Mouse (Mus musculus) MEL (cell line): Measurements from ENCODE around the gene Fam110a. TPM values are rescaled to one million over a fixed set of nuclear protein-coding genes. Genes with fewer than 3 reads are reported as not detected.

ENCODE experiments used
- DNase-seq: peaks from one replicate; pipeline ENCODE4 v3.0.0; 2011; ENCODE audit warnings: low read depth, low spot score
- H3K27ac ChIP-seq: 2 replicates; pipeline ENCODE4 v1.5.1; 2012; ENCODE audit warnings: low read depth, mild to moderate bottlenecking, control low read depth, low read length, moderate library complexity; ENCODE audit not compliant: control insufficient read depth
- H3K27me3 ChIP-seq, 2 experiments: fragments of 150-350 bp in 1 of 2; sonication (generic) in 1 of 2; 2 replicates each; pipeline ENCODE4 v1.6.1; 2012; ENCODE audit warnings: low read length in 2 of 2, mild to moderate bottlenecking in 2 of 2, improper control_type of control experiment in 1 of 2, moderate library complexity in 1 of 2; ENCODE audit not compliant: insufficient read depth in 2 of 2, control insufficient read depth in 1 of 2
- H3K36me3 ChIP-seq, 2 experiments: 2 replicates each; pipeline ENCODE4 v1.6.1; 2012 to 2014; ENCODE audit warnings: low read length in 2 of 2, improper control_type of control experiment in 1 of 2, inconsistent platforms in 1 of 2, mild to moderate bottlenecking in 1 of 2; ENCODE audit not compliant: insufficient read depth in 2 of 2, control insufficient read depth in 1 of 2
- H3K4me1 ChIP-seq, 2 experiments: fragments of 150-350 bp in 1 of 2; sonication (generic) in 1 of 2; 2 replicates each; pipeline ENCODE4 v1.6.1; 2012; ENCODE audit warnings: low read length in 2 of 2, improper control_type of control experiment in 1 of 2, mild to moderate bottlenecking in 1 of 2; ENCODE audit not compliant: insufficient read depth in 2 of 2, control insufficient read depth in 1 of 2
- H3K4me3 ChIP-seq, 2 experiments: fragments of 150-350 bp in 1 of 2; sonication (generic) in 1 of 2; 2 replicates each; pipeline ENCODE4 v1.5.1; 2012; ENCODE audit warnings: low read depth in 2 of 2, low read length in 2 of 2, mild to moderate bottlenecking in 2 of 2, moderate library complexity in 2 of 2, control low read depth in 1 of 2, improper control_type of control experiment in 1 of 2; ENCODE audit not compliant: control insufficient read depth in 1 of 2, insufficient read depth in 1 of 2
- H3K79me2 ChIP-seq: 2 replicates; pipeline ENCODE4 v1.6.1; 2012; ENCODE audit warnings: mild to moderate bottlenecking, low read length, moderate library complexity; ENCODE audit not compliant: control insufficient read depth, poor library complexity, insufficient read depth
- H3K9ac ChIP-seq: 2 replicates; pipeline ENCODE4 v1.6.1; 2012; ENCODE audit warnings: low read depth, mild to moderate bottlenecking, control low read depth, low read length, moderate library complexity; ENCODE audit not compliant: control insufficient read depth, poor library complexity, severe bottlenecking
- H3K9me3 ChIP-seq: fragments of 150-350 bp; sonication (generic); replicated peaks from 2 replicates; pipeline ENCODE4 v1.6.1; 2012; ENCODE audit warnings: mild to moderate bottlenecking, low read length, improper control_type of control experiment, moderate library complexity; ENCODE audit not compliant: insufficient read depth
- CTCF ChIP-seq, 3 experiments: IDR thresholded peaks in 2 of 3; conservative IDR thresholded peaks in 1 of 3; 2 replicates each; pipeline ENCODE4 v1.5.1; 2011 to 2012; ENCODE audit warnings: low read length in 3 of 3, low read depth in 2 of 3, mild to moderate bottlenecking in 2 of 3, improper control_type of control experiment in 1 of 3, inconsistent platforms in 1 of 3, mixed read lengths in 1 of 3, moderate library complexity in 1 of 3; ENCODE audit not compliant: control insufficient read depth in 1 of 3, insufficient read depth in 1 of 3, poor library complexity in 1 of 3, severe bottlenecking in 1 of 3
- E2F4 ChIP-seq: IDR thresholded peaks from 2 replicates; pipeline ENCODE4 v1.6.1; 2011; ENCODE audit warnings: low read depth, low read length, improper control_type of control experiment, borderline replicate concordance
- GATA1 ChIP-seq: IDR thresholded peaks from 2 replicates; pipeline ENCODE4 v1.6.1; 2011; ENCODE audit warnings: low read depth, low read length, improper control_type of control experiment
- HCFC1 ChIP-seq: IDR thresholded peaks from 2 replicates; pipeline ENCODE4 v1.6.1; 2012; ENCODE audit warnings: low read depth, mild to moderate bottlenecking, inconsistent platforms, low read length, improper control_type of control experiment, moderate library complexity
- JUND ChIP-seq: IDR thresholded peaks from 2 replicates; pipeline ENCODE4 v1.6.1; 2011; ENCODE audit warnings: low read depth, mild to moderate bottlenecking, improper control_type of control experiment, low read length
- MAZ ChIP-seq: IDR thresholded peaks from 2 replicates; pipeline ENCODE4 v1.6.1; 2012; ENCODE audit warnings: low read depth, mild to moderate bottlenecking, inconsistent platforms, low read length, improper control_type of control experiment
- MXI1 ChIP-seq: IDR thresholded peaks from 2 replicates; pipeline ENCODE4 v1.6.1; 2011; ENCODE audit warnings: mild to moderate bottlenecking, low read depth, low read length, improper control_type of control experiment
- MYB ChIP-seq: IDR thresholded peaks from 2 replicates; pipeline ENCODE4 v1.6.1; 2011; ENCODE audit warnings: mild to moderate bottlenecking, low read depth, low read length, improper control_type of control experiment
- MYC ChIP-seq: IDR thresholded peaks from 2 replicates; pipeline ENCODE4 v1.6.1; 2011; ENCODE audit warnings: low read depth, mild to moderate bottlenecking, low read length, improper control_type of control experiment, moderate library complexity
- NELFE ChIP-seq: IDR thresholded peaks from 2 replicates; pipeline ENCODE4 v1.6.1; 2011; ENCODE audit warnings: low read depth, low read length, improper control_type of control experiment
- NRF1 ChIP-seq: IDR thresholded peaks from 2 replicates; pipeline ENCODE4 v1.6.1; 2014; ENCODE audit warnings: low read depth, mild to moderate bottlenecking, inconsistent platforms, low read length, improper control_type of control experiment, moderate library complexity; ENCODE audit not compliant: poor library complexity, insufficient read depth, severe bottlenecking
- POLR2AphosphoS2 ChIP-seq: IDR thresholded peaks from 2 replicates; pipeline ENCODE4 v1.6.1; 2011; ENCODE audit warnings: low read length, improper control_type of control experiment
- POLR2AphosphoS5 ChIP-seq: IDR thresholded peaks from 2 replicates; pipeline ENCODE4 v1.6.1; 2012; ENCODE audit warnings: low read depth, borderline replicate concordance, mild to moderate bottlenecking, inconsistent platforms, low read length, moderate library complexity, mixed read lengths
- RAD21 ChIP-seq: IDR thresholded peaks from 2 replicates; pipeline ENCODE4 v1.6.1; 2011; ENCODE audit warnings: mild to moderate bottlenecking, low read depth, low read length, improper control_type of control experiment
- RCOR1 ChIP-seq: IDR thresholded peaks from 2 replicates; pipeline ENCODE4 v1.6.1; 2012; ENCODE audit warnings: low read depth, mild to moderate bottlenecking, inconsistent platforms, low read length, improper control_type of control experiment
- SIN3A ChIP-seq: IDR thresholded peaks from 2 replicates; pipeline ENCODE4 v1.6.1; 2012; ENCODE audit warnings: low read length, improper control_type of control experiment, inconsistent platforms
- SMC3 ChIP-seq: IDR thresholded peaks from 2 replicates; pipeline ENCODE4 v1.6.1; 2011; ENCODE audit warnings: low read depth, low read length, improper control_type of control experiment
- TAL1 ChIP-seq: IDR thresholded peaks from 2 replicates; pipeline ENCODE4 v1.6.1; 2012; ENCODE audit warnings: mild to moderate bottlenecking, inconsistent platforms, low read length, moderate library complexity, mixed read lengths
- TCF12 ChIP-seq: IDR thresholded peaks from 2 replicates; pipeline ENCODE4 v1.6.1; 2014; ENCODE audit warnings: low read depth, mild to moderate bottlenecking, inconsistent platforms, low read length, improper control_type of control experiment, moderate library complexity
- UBTF ChIP-seq: IDR thresholded peaks from 2 replicates; pipeline ENCODE4 v1.6.1; 2012; ENCODE audit warnings: low read depth, mild to moderate bottlenecking, inconsistent platforms, low read length, improper control_type of control experiment, moderate library complexity, borderline replicate concordance; ENCODE audit not compliant: insufficient read depth
- USF2 ChIP-seq, 2 experiments: IDR thresholded peaks; 2 replicates each; pipeline ENCODE4 v1.6.1; 2011 to 2012; ENCODE audit warnings: improper control_type of control experiment in 2 of 2, low read length in 2 of 2, borderline replicate concordance in 1 of 2, inconsistent platforms in 1 of 2, low read depth in 1 of 2, mild to moderate bottlenecking in 1 of 2; ENCODE audit not compliant: insufficient read depth in 1 of 2
- ZC3H11A ChIP-seq: IDR thresholded peaks from 2 replicates; pipeline ENCODE4 v1.6.1; 2012; ENCODE audit warnings: low read depth, mild to moderate bottlenecking, inconsistent platforms, low read length, improper control_type of control experiment
- ZMIZ1 ChIP-seq: IDR thresholded peaks from 2 replicates; pipeline ENCODE4 v1.6.1; 2012; ENCODE audit warnings: low read depth, mild to moderate bottlenecking, inconsistent platforms, low read length, improper control_type of control experiment, moderate library complexity
- polyA plus RNA-seq, 2 experiments: library from polyadenylated mRNA; stranded (reverse) in 1 of 2; unstranded in 1 of 2; fragments of >175 nt in 1 of 2; fragments of >200 nt in 1 of 2; gene quantifications; 2 replicates each; pipeline versions ENCODE4 v1.2.1 to v1.2.4; 2012; ENCODE audit warnings: low replicate concordance in 2 of 2, low read depth in 1 of 2; ENCODE audit not compliant: insufficient read length in 2 of 2, insufficient read depth in 1 of 2, missing spikeins in 1 of 2
- total RNA-seq: library from RNA; depleted of rRNA; stranded (reverse); fragments of 300-350 nt; gene quantifications from 2 replicates; pipeline ENCODE4 v1.2.3, GENCODE M21; 2012

Fam110a gene
- total and polyA plus RNA-seq, 3 experiments: 5.7 to 10.8 TPM; not detected in 1

GRCm38 (mm10) chr2:151944106-151944505 is 35.9 kb downstream of the Fam110a start:
- no peaks in the 10 kb centered on the region for H3K9me3 ChIP-seq
- H3K4me3 ChIP-seq: no peak overlapping the region
- no peaks in the 10 kb centered on the region for H3K36me3 ChIP-seq
- H3K27me3 ChIP-seq: no peaks in the 10 kb centered on the region; a peak in 1 of 4 replicates
- TF ChIP-seq MXI1: no peak
- no peak for TF ChIP-seq GATA1
- no peak for TF ChIP-seq UBTF
- TF ChIP-seq HCFC1: no peak
- TF ChIP-seq MYB: no peak
- no peak for TF ChIP-seq TCF12
- H3K79me2 ChIP-seq: no peaks in the 10 kb centered on the region
- no peaks in the 10 kb centered on the region for H3K4me1 ChIP-seq
- DNase-seq: no peak
- H3K9ac ChIP-seq: no peak overlapping the region
- H3K27ac ChIP-seq: no peak overlapping the region

GRCm38 (mm10) chr2:151941269-151941668 is 38.8 kb downstream of the Fam110a start:
- Histone ChIP-seq H3K27ac (no peak overlapping the region), H3K9ac (no peak overlapping the region), H3K79me2 (no peaks in the 10 kb centered on the region), H3K4me1 (no peaks in the 10 kb centered on the region), H3K9me3 (no peaks in the 10 kb centered on the region), H3K4me3 (no peak overlapping the region)
- DNase-seq: peak; percentile 9
- no peak for TF ChIP-seq GATA1
- TF ChIP-seq JUND: no peak
- peak; percentile 40 for TF ChIP-seq SMC3
- no peak for TF ChIP-seq TCF12
- peak; percentile 39 for TF ChIP-seq RAD21
- TF ChIP-seq MYB: no peak
- TF ChIP-seq CTCF (IDR thresholded peaks at IDR 0.05 in 2 of 3, conservative IDR thresholded peaks at IDR 0.05 in 1 of 3; ENCODE audit: control insufficient read depth in 1 of 3, insufficient read depth in 1 of 3, low read depth in 2 of 3, low read length in 3 of 3, poor library complexity in 1 of 3, severe bottlenecking in 1 of 3): peak; percentile 10 to 44 (median 28); a peak in 4 of 6 replicates
- no peak for TF ChIP-seq POLR2AphosphoS2
- TF ChIP-seq ZC3H11A: peak; percentile 31; the same call in 1 of the 2 replicates
- no peak for TF ChIP-seq SIN3A
- TF ChIP-seq, all 39 proteins: peak for 4
- Histone ChIP-seq H3K36me3 (no peaks in the 10 kb centered on the region), H3K27me3 (no peaks in the 10 kb centered on the region; a peak in 1 of 4 replicates)

- Histone ChIP-seq H3K4me1 (no peaks in the 10 kb centered on the region), H3K79me2 (no peaks in the 10 kb centered on the region), H3K27me3 (peaks cover 0 to 2% of the 10 kb centered on the region in 2 experiments; a peak in 1 of 4 replicates), H3K36me3 (no peaks in the 10 kb centered on the region), H3K27ac (no peak overlapping the region), H3K9ac (no peak overlapping the region), H3K9me3 (no peaks in the 10 kb centered on the region), H3K4me3 (no peak overlapping the region)
- DNase-seq: no peak
- no peak for TF ChIP-seq ZC3H11A
- TF ChIP-seq USF2 (IDR thresholded peaks at IDR 0.05; ENCODE audit: borderline replicate concordance in 1 of 2, insufficient read depth in 1 of 2, low read depth in 1 of 2, low read length in 2 of 2): no peak
- TF ChIP-seq RCOR1: no peak
- no peak for TF ChIP-seq SMC3
- no peak for TF ChIP-seq MYC
- TF ChIP-seq E2F4: no peak
- no peak for TF ChIP-seq POLR2AphosphoS5
- no peak for TF ChIP-seq POLR2AphosphoS2
- no peak for TF ChIP-seq MAZ
- no peak for TF ChIP-seq UBTF
- no peak for TF ChIP-seq ZMIZ1
- no peak for TF ChIP-seq NRF1
- TF ChIP-seq NELFE: no peak
- TF ChIP-seq TAL1: no peak
- TF ChIP-seq CTCF (IDR thresholded peaks at IDR 0.05 in 2 of 3, conservative IDR thresholded peaks at IDR 0.05 in 1 of 3; ENCODE audit: control insufficient read depth in 1 of 3, insufficient read depth in 1 of 3, low read depth in 2 of 3, low read length in 3 of 3, poor library complexity in 1 of 3, severe bottlenecking in 1 of 3): no peak
Measured at GRCm38 (mm10) chr2:151939651-151940420, 40.2 kb downstream of the Fam110a start.
